In the genomic region with DNA sequence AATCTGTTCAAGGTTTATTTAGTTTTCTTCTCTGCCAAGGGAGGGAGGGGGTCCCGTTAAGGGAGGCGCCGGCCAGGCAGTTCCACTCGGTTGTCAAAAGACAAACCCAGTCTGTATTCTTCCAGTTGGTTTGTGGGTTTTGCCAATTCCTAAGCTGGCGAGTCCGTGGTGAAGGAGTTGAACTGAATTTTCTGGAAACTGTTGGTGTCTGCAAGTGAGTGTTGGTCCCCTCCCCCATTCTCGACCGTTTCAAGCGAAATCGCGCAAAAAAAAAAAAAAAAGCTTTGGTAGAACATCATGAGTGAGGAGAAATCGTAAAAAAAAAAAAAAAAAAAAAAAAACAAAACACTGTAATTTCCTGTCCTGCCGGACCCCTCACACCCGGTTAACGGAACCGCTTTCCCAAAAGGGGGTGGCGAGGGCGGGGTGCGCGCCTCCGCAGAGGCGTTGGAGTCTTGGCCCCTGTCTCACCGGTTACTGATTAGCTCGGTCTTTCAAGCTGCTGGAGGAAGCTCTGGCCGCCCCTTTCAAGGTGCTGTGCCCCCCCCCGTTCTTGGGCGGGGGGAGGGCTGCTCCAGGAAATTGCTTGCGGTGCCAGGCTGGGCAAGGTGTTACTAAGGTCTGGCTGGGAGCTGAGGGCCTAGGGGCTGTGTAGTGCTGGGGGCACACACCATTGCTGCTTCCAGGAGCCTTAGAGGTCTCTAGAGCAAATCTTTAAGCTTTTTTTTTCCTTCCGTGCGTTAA, we compare ENCODE assay signal across 12 mouse cellular contexts. TPM values are rescaled to one million over a fixed set of nuclear protein-coding genes. Genes with fewer than 3 reads are reported as not detected.
DNase-seq lines count a peak whose midpoint lies in the region; ATAC-seq and TF ChIP-seq lines count a peak whose summit lies in the region.
"Had no signal": no experiment of that assay in that cellular context is flagged by ENCODE, and none has a peak within 500 bp of the region (broad histone marks: within the 10 kb centered on the region; RNA-seq: fewer than 3 reads in every experiment).

No protein-coding gene starts in this region.

- no peak; the same call in 1 of the 2 replicates for ATAC-seq in lung, embryonic 16.5 days (ENCODE audit: low read depth)
- ATAC-seq in hindbrain, postnatal 0 days = no peak
- ATAC-seq in stomach, embryonic 15.5 days (ENCODE audit: insufficient read depth, low FRiP score, low read depth) = no peak
- ATAC-seq: midbrain, embryonic 15.5 days; Patski had no signal

- H3K4me3 ChIP-seq in lung, embryonic 16.5 days (ENCODE audit: low read length) = peak overlapping the region; percentile 32
- peak overlapping the region; percentile 16 for H3K4me3 ChIP-seq in hindbrain, postnatal 0 days (ENCODE audit: low read length)
- H3K4me3 ChIP-seq in stomach, embryonic 15.5 days (replicated peaks) = peak overlapping the region; percentile 45
- H3K4me3 ChIP-seq: liver, embryonic 13.5 days; midbrain, embryonic 15.5 days had no signal

- no peak overlapping the region for H3K27ac ChIP-seq in lung, embryonic 16.5 days (ENCODE audit: low read length)
- H3K27ac ChIP-seq in hindbrain, postnatal 0 days = no peak overlapping the region
- peak overlapping the region; percentile 31; the same call in 1 of the 2 replicates for H3K27ac ChIP-seq in stomach, embryonic 15.5 days
- H3K27ac ChIP-seq: liver, embryonic 13.5 days; midbrain, embryonic 15.5 days had no signal

- peaks cover 76% of the 10 kb centered on the region for H3K27me3 ChIP-seq in lung, embryonic 16.5 days (ENCODE audit: control insufficient read depth, insufficient read depth, low read depth, low read length)
- peaks cover 83% of the 10 kb centered on the region for H3K27me3 ChIP-seq in hindbrain, postnatal 0 days (ENCODE audit: insufficient read depth, low read length)
- peaks cover 80% of the 10 kb centered on the region for H3K27me3 ChIP-seq in stomach, embryonic 15.5 days (replicated peaks)
- H3K27me3 ChIP-seq: Patski had no signal

- no peaks in the 10 kb centered on the region for H3K9me3 ChIP-seq in lung, embryonic 16.5 days (ENCODE audit: control insufficient read depth, low read length)
- H3K9me3 ChIP-seq in hindbrain, postnatal 0 days (ENCODE audit: low read length) = no peaks in the 10 kb centered on the region
- no peaks in the 10 kb centered on the region for H3K9me3 ChIP-seq in stomach, embryonic 15.5 days
- H3K9me3 ChIP-seq: liver, embryonic 13.5 days; midbrain, embryonic 15.5 days had no signal

- intact Hi-C loops in left cerebral cortex, postnatal 4 days (cut with DNase I) = no loop called here

- H3K36me3 ChIP-seq in lung, embryonic 16.5 days (ENCODE audit: control insufficient read depth, insufficient read depth, low read length) = no peaks in the 10 kb centered on the region
- H3K36me3 ChIP-seq in hindbrain, postnatal 0 days (ENCODE audit: insufficient read depth, low read length) = no peaks in the 10 kb centered on the region
- H3K36me3 ChIP-seq in stomach, embryonic 15.5 days = no peaks in the 10 kb centered on the region
- H3K36me3 ChIP-seq: liver, embryonic 13.5 days; midbrain, embryonic 15.5 days had no signal

- WGBS in lung, embryonic 16.5 days = 2% methylated on average over 30 of the region's 30 CpGs
- WGBS in hindbrain, postnatal 0 days = 2% methylated on average over 30 of the region's 30 CpGs
- 2% methylated on average over 30 of the region's 30 CpGs for WGBS in stomach, embryonic 15.5 days

- no peak overlapping the region for H3K9ac ChIP-seq in lung, embryonic 16.5 days (ENCODE audit: low read length)
- 0 out of 2 replicates have a peak overlapping the region, but pooled peaks have one; percentile 13 for H3K9ac ChIP-seq in hindbrain, postnatal 0 days (replicated peaks; ENCODE audit: low read length)
- H3K9ac ChIP-seq in stomach, embryonic 15.5 days = no peak overlapping the region; the same call in 1 of the 2 replicates
- H3K9ac ChIP-seq: liver, embryonic 13.5 days; midbrain, embryonic 15.5 days had no signal

- no peak for TF ChIP-seq CTCF in hindbrain, postnatal 0 days (IDR thresholded peaks at IDR 0.05; ENCODE audit: low read depth)

- peaks cover 5% of the 10 kb centered on the region; the same call in 1 of the 2 replicates for H3K4me1 ChIP-seq in lung, embryonic 16.5 days (replicated peaks; ENCODE audit: control insufficient read depth, insufficient read depth, low read length)
- no peaks in the 10 kb centered on the region for H3K4me1 ChIP-seq in hindbrain, postnatal 0 days (ENCODE audit: insufficient read depth, low read length)
- peaks cover 9% of the 10 kb centered on the region for H3K4me1 ChIP-seq in stomach, embryonic 15.5 days
- H3K4me1 ChIP-seq: liver, embryonic 13.5 days; midbrain, embryonic 15.5 days had no signal

- H3K4me2 ChIP-seq in lung, embryonic 16.5 days (ENCODE audit: low read depth, low read length) = peak overlapping the region; percentile 49
- peak overlapping the region; percentile 16; the same call in 1 of the 2 replicates for H3K4me2 ChIP-seq in hindbrain, postnatal 0 days (ENCODE audit: low read depth, low read length)
- H3K4me2 ChIP-seq in stomach, embryonic 15.5 days = peak overlapping the region; percentile 51
- H3K4me2 ChIP-seq: liver, embryonic 13.5 days; midbrain, embryonic 15.5 days had no signal

- no peak for DNase-seq in lung, adult 18-20 months
- no peak for DNase-seq in hindbrain, postnatal 0 days (ENCODE audit: low spot score)
- DNase-seq in kidney, postnatal 36 days = peak; percentile 92 to 94
- DNase-seq in yolk sac, embryonic 10.5 days (ENCODE audit: low spot score) = no peak
- no peak for DNase-seq in left cerebral cortex, postnatal 4 days
- no peak for DNase-seq in spleen, postnatal 10 days (ENCODE audit: low spot score in 2 of 2)

RNA-seq across cellular contexts. Expression of a gene that starts 3.0 kb away (rescaled TPM):
- 8.8 and 11.6 TPM in 2 replicates for polyA plus RNA-seq in lung, embryonic 16.5 days (2015; fragmentation: Nextera tagmentation; extraction: Ambion mirVana)
- 23.2 and 30.2 TPM in 2 replicates for total RNA-seq in hindbrain, postnatal 0 days (2014; rRNA removed)
- 29.0 and 36.3 TPM in 2 replicates for polyA plus RNA-seq in hindbrain, postnatal 0 days (2015; fragmentation: Nextera tagmentation; extraction: Ambion mirVana)
- polyA plus RNA-seq in stomach, embryonic 15.5 days (2015; fragmentation: Nextera tagmentation; extraction: Ambion mirVana) = 7.5 and 10.7 TPM in 2 replicates
- total RNA-seq in left cerebral cortex, postnatal 4 days (2021) = not detected
- polyA plus RNA-seq: inflammation-experienced regulatory T-cells, adult 6 months had no signal

RNA-seq across cellular contexts. Expression of a gene that starts 7.9 kb away (rescaled TPM):
- polyA plus RNA-seq in lung, embryonic 16.5 days (2015; fragmentation: Nextera tagmentation; extraction: Ambion mirVana) = 39.2 and 46.6 TPM in 2 replicates
- total RNA-seq in hindbrain, postnatal 0 days (2014; rRNA removed) = 16.5 and 24.3 TPM in 2 replicates
- 109 and 113 TPM in 2 replicates for polyA plus RNA-seq in hindbrain, postnatal 0 days (2015; fragmentation: Nextera tagmentation; extraction: Ambion mirVana)
- polyA plus RNA-seq in stomach, embryonic 15.5 days (2015; fragmentation: Nextera tagmentation; extraction: Ambion mirVana) = 17.6 and 17.9 TPM in 2 replicates
- not detected for total RNA-seq in left cerebral cortex, postnatal 4 days (2021)
- polyA plus RNA-seq: inflammation-experienced regulatory T-cells, adult 6 months had no signal

RNA-seq across cellular contexts. Expression of a gene that starts 8.8 kb away (rescaled TPM):
- 2.2 and 3.2 TPM in 2 replicates for polyA plus RNA-seq in lung, embryonic 16.5 days (2015; fragmentation: Nextera tagmentation; extraction: Ambion mirVana)
- 11.0 and 21.7 TPM in 2 replicates for total RNA-seq in hindbrain, postnatal 0 days (2014; rRNA removed)
- 10.1 and 16.8 TPM in 2 replicates for polyA plus RNA-seq in hindbrain, postnatal 0 days (2015; fragmentation: Nextera tagmentation; extraction: Ambion mirVana)
- polyA plus RNA-seq in stomach, embryonic 15.5 days (2015; fragmentation: Nextera tagmentation; extraction: Ambion mirVana) = 7.0 and 9.1 TPM in 2 replicates
- total RNA-seq in left cerebral cortex, postnatal 4 days (2021) = not detected
- polyA plus RNA-seq: inflammation-experienced regulatory T-cells, adult 6 months; midbrain, embryonic 15.5 days had no signal

RNA-seq across cellular contexts. Expression of a gene that starts 13.6 kb away (rescaled TPM):
- polyA plus RNA-seq in lung, embryonic 16.5 days (2015; fragmentation: Nextera tagmentation; extraction: Ambion mirVana) = 0.33 and 0.79 TPM in 2 replicates
- 28.0 and 66.5 TPM in 2 replicates for total RNA-seq in hindbrain, postnatal 0 days (2014; rRNA removed)
- 4.6 and 6.2 TPM in 2 replicates for polyA plus RNA-seq in hindbrain, postnatal 0 days (2015; fragmentation: Nextera tagmentation; extraction: Ambion mirVana)
- polyA plus RNA-seq in stomach, embryonic 15.5 days (2015; fragmentation: Nextera tagmentation; extraction: Ambion mirVana) = 1.1 and 1.9 TPM in 2 replicates
- not detected for total RNA-seq in left cerebral cortex, postnatal 4 days (2021)
- polyA plus RNA-seq: inflammation-experienced regulatory T-cells, adult 6 months; liver, embryonic 13.5 days; midbrain, embryonic 15.5 days had no signal

RNA-seq across cellular contexts. Expression of a gene that starts 22.8 kb away (rescaled TPM):
- polyA plus RNA-seq in lung, embryonic 16.5 days (2015; fragmentation: Nextera tagmentation; extraction: Ambion mirVana) = 3.4 TPM in 2 replicates
- 4.2 and 8.6 TPM in 2 replicates for total RNA-seq in hindbrain, postnatal 0 days (2014; rRNA removed)
- 2.4 and 3.3 TPM in 2 replicates for polyA plus RNA-seq in hindbrain, postnatal 0 days (2015; fragmentation: Nextera tagmentation; extraction: Ambion mirVana)
- polyA plus RNA-seq in stomach, embryonic 15.5 days (2015; fragmentation: Nextera tagmentation; extraction: Ambion mirVana) = 3.4 and 3.6 TPM in 2 replicates
- total RNA-seq in left cerebral cortex, postnatal 4 days (2021) = not detected
- polyA plus RNA-seq: midbrain, embryonic 15.5 days had no signal

Comparison
In these comparisons a context has a peak if more than half of its experiments do, and no peak if none do; other contexts are left out.
1. DNase-seq: peak in kidney, postnatal 36 days (2 of 2); none in lung, adult 18-20 months (0 of 2), hindbrain, postnatal 0 days (single experiment), yolk sac, embryonic 10.5 days (single experiment), left cerebral cortex, postnatal 4 days (single experiment) and spleen, postnatal 10 days (0 of 2).
2. Peak in every context shown above with its lines, with median percentiles within 50 percentile points of each other: H3K4me2 ChIP-seq and H3K4me3 ChIP-seq.